20 mouse cellular contexts compared by ENCODE assay signal in the genomic region with DNA sequence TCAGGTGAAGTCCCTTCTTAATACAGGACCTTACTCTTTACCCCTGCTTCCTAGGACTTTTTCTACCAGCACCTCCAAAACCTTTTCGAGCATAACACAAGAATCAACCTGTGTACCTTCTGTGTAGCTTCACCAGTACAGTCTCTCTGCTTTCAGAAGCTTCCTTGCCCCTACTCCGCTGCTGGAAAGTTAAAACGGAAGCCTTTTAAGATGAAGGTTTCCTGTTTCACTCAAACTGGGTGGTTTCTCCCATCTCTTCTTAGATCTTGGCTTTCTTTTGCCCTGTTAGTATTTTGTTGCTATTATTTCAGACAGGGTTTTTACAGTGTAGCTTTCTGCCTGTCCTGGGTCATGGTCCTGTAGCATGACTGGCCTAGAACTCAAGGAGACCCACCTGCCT.
"Had no signal": no experiment of that assay in that cellular context is flagged by ENCODE, and none has a peak within 500 bp of the region (broad histone marks: within the 10 kb centered on the region; RNA-seq: fewer than 3 reads in every experiment).

No protein-coding gene starts in this region.

- H3K4me1 ChIP-seq: intestine, embryonic 15.5 days; kidney, embryonic 15.5 days; limb, embryonic 10.5 days; limb, embryonic 13.5 days; liver, embryonic 13.5 days; midbrain, embryonic 12.5 days; midbrain, embryonic 15.5 days; neural tube, embryonic 13.5 days; stomach, embryonic 15.5 days had no signal

- H3K27me3 ChIP-seq: intestine, embryonic 15.5 days; kidney, embryonic 15.5 days; limb, embryonic 13.5 days; liver, embryonic 13.5 days; midbrain, embryonic 12.5 days; midbrain, embryonic 15.5 days; neural tube, embryonic 13.5 days; stomach, embryonic 15.5 days had no signal

- H3K27ac ChIP-seq: intestine, embryonic 15.5 days; kidney, embryonic 15.5 days; limb, embryonic 10.5 days; limb, embryonic 13.5 days; liver, embryonic 13.5 days; midbrain, embryonic 12.5 days; midbrain, embryonic 15.5 days; neural tube, embryonic 13.5 days; stomach, embryonic 15.5 days had no signal

- DNase-seq: kidney, adult 11 months; kidney, adult 8-10 months; kidney, postnatal 10 days; kidney, postnatal 4 days; layer of hippocampus, adult 9-11 months; liver, embryonic 13.5 days; lung, adult 2 months; lung, postnatal 14 days; lung, postnatal 4 days; retina, postnatal 1 day; right cerebral cortex, postnatal 25 days; spleen, adult 18-20 months had no signal

- H3K4me3 ChIP-seq: intestine, embryonic 15.5 days; kidney, embryonic 15.5 days; limb, embryonic 10.5 days; limb, embryonic 13.5 days; liver, embryonic 13.5 days; midbrain, embryonic 12.5 days; midbrain, embryonic 15.5 days; neural tube, embryonic 13.5 days; stomach, embryonic 15.5 days had no signal
